Mouse (Mus musculus) midbrain, embryonic 14.5 days (tissue): ENCODE measurements around the gene Naglu. TPM values are rescaled to one million over a fixed set of nuclear protein-coding genes. Genes with fewer than 3 reads are reported as not detected.

Source experiments
- ATAC-seq: fragments of 200-750 bp; cut with Nextera tagmentation; 2 replicates; pipeline ENCODE4 v1.8.0; 2017; ENCODE audit warnings: moderate number of reproducible peaks, moderate library complexity; ENCODE audit not compliant: low FRiP score, low TSS enrichment
- DNase-seq: peaks from one replicate; pipeline ENCODE4 v3.0.0-alpha.2; 2015
- H3K27ac ChIP-seq: fragments of 300-500 bp; sonication (generic); replicated peaks from 2 replicates; pipeline ENCODE4 v1.5.1; 2014; ENCODE audit warnings: mild to moderate bottlenecking, low read depth, low read length, moderate library complexity
- H3K27me3 ChIP-seq: fragments of 300-500 bp; sonication (generic); 2 replicates; pipeline ENCODE4 v1.6.1; 2014; ENCODE audit warnings: low read length, control low read depth, mixed read lengths; ENCODE audit not compliant: control insufficient read depth, insufficient read depth
- H3K36me3 ChIP-seq: fragments of 300-500 bp; sonication (generic); 2 replicates; pipeline ENCODE4 v1.6.1; 2014; ENCODE audit warnings: low read length, control low read depth; ENCODE audit not compliant: control insufficient read depth, insufficient read depth
- H3K4me1 ChIP-seq: fragments of 300-500 bp; sonication (generic); 2 replicates; pipeline ENCODE4 v1.6.1; 2014; ENCODE audit warnings: mild to moderate bottlenecking, antibody characterized with exemption, low read length, control low read depth; ENCODE audit not compliant: control insufficient read depth, insufficient read depth
- H3K4me2 ChIP-seq: fragments of 300-500 bp; sonication (generic); 2 replicates; pipeline ENCODE4 v1.6.1; 2014; ENCODE audit warnings: mild to moderate bottlenecking, low read length, moderate library complexity
- H3K4me3 ChIP-seq: fragments of 300-500 bp; sonication (generic); replicated peaks from 2 replicates; pipeline ENCODE4 v1.5.1; 2014; ENCODE audit warnings: low read depth, low read length
- H3K9ac ChIP-seq: fragments of 300-500 bp; sonication (generic); replicated peaks from 2 replicates; pipeline ENCODE4 v1.6.1; 2014; ENCODE audit warnings: mild to moderate bottlenecking, low read length, moderate library complexity
- H3K9me3 ChIP-seq: fragments of 300-500 bp; sonication (generic); 2 replicates; pipeline ENCODE4 v1.6.1; 2016; ENCODE audit warnings: low read length, control low read depth, mixed read lengths; ENCODE audit not compliant: control insufficient read depth
- WGBS: fragments of 180-500 bp; shearing (Covaris S2); extraction: QIAGEN DNeasy Blood & Tissue Kit; methylation state at CpG from one replicate; pipeline ENCODE4 v1.1.7; 2014; 5-methylcytosine and 5-hydroxymethylcytosine counted together
- polyA plus RNA-seq: library from polyadenylated mRNA; unstranded; fragments of >200 nt; fragmentation: Nextera tagmentation; extraction: Ambion mirVana; gene quantifications from 2 replicates; pipeline ENCODE4 v1.2.1, GENCODE M21; 2014

Naglu gene
- polyA plus RNA-seq, 1 experiment from 2014 or later, result 9.5 TPM

DNA sequence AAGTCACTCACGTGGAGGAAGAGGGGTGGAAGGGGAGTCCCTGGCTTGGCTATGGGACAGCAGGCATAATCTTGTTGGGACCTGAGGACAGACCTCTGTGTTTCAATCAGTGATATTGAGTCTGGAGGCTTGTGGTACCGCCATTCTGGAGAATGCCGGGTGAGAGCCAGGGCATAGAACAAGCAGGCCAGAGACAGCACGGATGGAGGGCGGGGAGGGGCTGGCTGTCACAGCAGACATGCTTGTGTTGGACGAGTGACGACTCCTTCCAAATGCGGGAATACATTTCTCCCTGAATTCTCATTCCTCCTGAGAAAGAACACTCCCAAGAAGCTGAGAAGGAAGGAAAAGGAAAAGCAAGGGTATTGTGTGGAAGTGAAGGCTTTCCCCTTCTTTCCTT lies 18.2 kb upstream of the Naglu start:
- no peak for ATAC-seq

DNA sequence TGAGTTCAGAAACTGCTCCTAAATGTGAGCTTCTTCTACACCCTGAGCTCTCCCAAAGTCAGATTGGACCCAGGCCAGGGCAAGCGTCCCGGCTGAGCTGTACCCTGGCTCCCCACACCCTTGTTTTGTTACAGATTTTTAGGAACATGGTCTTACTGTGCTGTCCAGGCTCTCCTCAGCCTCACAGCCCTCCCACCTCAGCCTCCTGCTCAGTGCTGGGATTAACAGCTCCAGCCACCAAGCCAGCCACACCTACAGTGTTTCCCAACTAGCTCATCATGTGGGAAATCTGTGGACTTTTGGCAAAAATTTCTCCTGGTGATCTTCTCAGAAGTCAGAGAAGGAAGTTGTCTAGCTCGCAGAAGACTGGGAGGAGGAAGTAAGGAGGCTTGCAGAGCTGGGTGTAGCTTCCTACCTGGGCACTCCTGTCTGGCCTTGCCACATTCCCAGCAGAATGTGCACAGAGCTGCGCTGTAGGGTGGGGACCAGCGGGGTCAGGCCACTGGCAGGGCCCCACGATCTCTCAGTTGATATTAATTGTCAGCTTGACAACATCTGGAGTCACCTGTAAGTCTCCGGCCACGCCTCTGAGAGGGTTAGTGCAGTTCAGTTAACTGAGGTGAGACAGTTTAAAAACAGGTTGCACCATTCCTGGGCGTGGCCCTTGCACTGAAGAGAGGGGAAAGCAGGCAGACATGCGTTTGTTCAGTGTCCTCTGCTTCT lies 16.9 kb upstream of the Naglu start:
- Histone ChIP-seq H3K36me3 (peaks cover 96% of the 10 kb centered on the region), H3K4me1 (no peaks in the 10 kb centered on the region), H3K9me3 (no peaks in the 10 kb centered on the region), H3K27me3 (no peaks in the 10 kb centered on the region), H3K9ac (no peak overlapping the region), H3K4me3 (no peak overlapping the region), H3K4me2 (no peak overlapping the region), H3K27ac (no peak overlapping the region)
- ATAC-seq (no peak), DNase-seq (no peak)
- 95% methylated on average over 10 of the region's 10 CpGs for WGBS

More for the DNA sequence above, 18.2 kb upstream of the Naglu start:
- Histone ChIP-seq H3K4me3 (no peak overlapping the region), H3K9me3 (no peaks in the 10 kb centered on the region), H3K27me3 (no peaks in the 10 kb centered on the region), H3K36me3 (peaks cover 97% of the 10 kb centered on the region), H3K4me1 (no peaks in the 10 kb centered on the region), H3K9ac (no peak overlapping the region), H3K4me2 (no peak overlapping the region), H3K27ac (no peak overlapping the region)
- DNase-seq, result no peak
- 84% methylated on average over 8 of the region's 8 CpGs for WGBS

DNA sequence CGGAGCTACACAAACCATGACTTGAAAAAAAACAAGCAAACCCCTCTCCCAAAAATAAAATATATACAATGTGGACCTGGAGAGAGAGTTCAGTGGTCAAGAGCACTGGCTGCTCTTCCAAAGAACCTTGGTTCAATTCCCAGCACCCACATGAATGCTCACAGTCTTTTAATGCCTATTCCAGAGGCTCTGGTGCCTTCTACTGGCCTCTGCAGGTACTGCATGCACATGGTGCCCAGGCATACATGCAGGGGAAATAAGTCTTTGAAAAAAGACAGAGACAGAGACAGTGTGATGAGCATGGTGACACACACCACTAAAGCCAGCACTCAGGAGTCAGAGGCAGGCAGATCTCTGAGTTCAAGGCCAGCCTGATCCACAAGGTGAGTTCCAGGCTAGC lies 15.8 kb upstream of the Naglu start:
- H3K9me3 ChIP-seq, result no peaks in the 10 kb centered on the region
- H3K4me3 ChIP-seq, result no peak overlapping the region
- 100% methylated on average over 1 of the region's 1 CpGs for WGBS
- no peaks in the 10 kb centered on the region for H3K27me3 ChIP-seq
- no peak overlapping the region for H3K27ac ChIP-seq
- H3K4me2 ChIP-seq, result no peak overlapping the region
- DNase-seq (peak; percentile 16), ATAC-seq (no peak)
- no peak overlapping the region for H3K9ac ChIP-seq
- no peaks in the 10 kb centered on the region for H3K4me1 ChIP-seq
- H3K36me3 ChIP-seq, result peaks cover 93% of the 10 kb centered on the region

DNA sequence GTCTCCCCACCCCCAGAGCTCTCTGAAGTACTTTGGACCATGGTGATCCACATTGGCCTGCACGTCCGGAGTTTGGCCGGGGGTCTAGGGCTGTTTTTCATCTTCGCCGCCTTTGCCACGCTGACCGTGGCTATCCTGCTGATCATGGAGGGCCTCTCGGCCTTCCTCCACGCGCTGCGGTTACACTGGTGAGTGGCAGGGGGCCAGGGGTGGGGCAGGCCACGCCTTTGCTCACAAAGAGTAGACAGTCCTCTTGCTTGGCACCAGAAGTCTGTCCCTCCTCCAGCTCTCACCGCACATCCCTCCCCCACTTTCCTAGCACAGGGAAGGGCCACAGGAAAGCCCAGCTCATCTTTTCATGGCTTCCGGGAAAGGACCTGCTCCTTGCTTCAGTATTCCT lies 14.4 kb upstream of the Naglu start:
- DNase-seq (no peak), ATAC-seq (no peak)
- Histone ChIP-seq H3K4me2 (no peak overlapping the region), H3K27me3 (no peaks in the 10 kb centered on the region), H3K4me3 (no peak overlapping the region), H3K9ac (no peak overlapping the region), H3K9me3 (no peaks in the 10 kb centered on the region), H3K27ac (no peak overlapping the region), H3K4me1 (no peaks in the 10 kb centered on the region), H3K36me3 (peaks cover 92% of the 10 kb centered on the region)
- WGBS, result 86% methylated on average over 14 of the region's 14 CpGs

DNA sequence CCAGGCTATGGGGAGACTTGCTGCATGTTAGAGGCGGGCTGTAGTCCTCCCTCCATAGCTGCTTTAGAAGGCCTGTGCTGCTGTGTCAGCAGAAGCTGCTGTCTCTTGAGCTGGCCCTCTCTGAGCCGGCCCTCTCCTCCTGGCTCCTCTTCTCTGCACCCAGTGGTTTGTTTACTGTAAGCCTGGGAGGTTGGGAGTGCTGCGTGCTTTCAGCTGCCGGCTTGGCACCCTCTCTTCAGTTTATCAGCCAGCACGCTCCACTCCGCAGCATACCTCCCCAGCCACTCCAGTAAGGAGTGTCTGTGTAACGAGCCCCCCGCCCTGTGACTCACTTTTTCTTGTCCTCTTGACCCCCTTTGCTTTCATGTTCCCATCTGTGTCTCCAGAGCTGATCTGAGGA lies 12.9 kb upstream of the Naglu start:
- DNase-seq (no peak), ATAC-seq (no peak)
- Histone ChIP-seq H3K9ac (no peak overlapping the region), H3K36me3 (peaks cover 85% of the 10 kb centered on the region), H3K4me3 (no peak overlapping the region), H3K9me3 (no peaks in the 10 kb centered on the region), H3K27me3 (no peaks in the 10 kb centered on the region), H3K4me1 (no peaks in the 10 kb centered on the region), H3K4me2 (no peak overlapping the region), H3K27ac (no peak overlapping the region)
- WGBS, result 61% methylated on average over 8 of the region's 8 CpGs

DNA sequence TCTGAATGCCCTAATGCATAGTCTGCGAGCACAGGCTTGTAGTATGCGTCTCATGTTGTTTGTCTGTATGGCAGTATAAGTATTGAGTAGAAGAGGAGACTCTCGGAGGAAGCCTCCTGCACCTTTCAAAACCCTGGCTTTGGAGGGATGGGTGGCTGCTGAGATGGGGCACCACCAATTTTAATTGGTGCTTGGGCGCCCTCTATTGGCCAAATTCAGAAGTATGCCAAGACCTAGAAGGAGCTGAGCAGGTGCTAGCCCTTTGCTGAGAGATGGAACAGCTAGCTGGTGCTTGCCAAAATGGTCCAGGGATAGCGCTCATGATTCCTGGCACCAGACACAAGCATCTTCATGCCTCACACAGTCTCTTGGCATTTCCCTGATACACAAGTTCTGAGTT lies 12.0 kb upstream of the Naglu start:
- peak; percentile 89 for DNase-seq
- H3K4me3 ChIP-seq, result no peak overlapping the region
- no peak for ATAC-seq
- no peak overlapping the region for H3K27ac ChIP-seq
- H3K36me3 ChIP-seq, result peaks cover 85% of the 10 kb centered on the region
- no peak overlapping the region for H3K9ac ChIP-seq
- WGBS, result 31% methylated on average over 5 of the region's 5 CpGs
- no peaks in the 10 kb centered on the region for H3K9me3 ChIP-seq
- no peaks in the 10 kb centered on the region for H3K4me1 ChIP-seq
- no peaks in the 10 kb centered on the region for H3K27me3 ChIP-seq
- H3K4me2 ChIP-seq, result no peak overlapping the region

DNA sequence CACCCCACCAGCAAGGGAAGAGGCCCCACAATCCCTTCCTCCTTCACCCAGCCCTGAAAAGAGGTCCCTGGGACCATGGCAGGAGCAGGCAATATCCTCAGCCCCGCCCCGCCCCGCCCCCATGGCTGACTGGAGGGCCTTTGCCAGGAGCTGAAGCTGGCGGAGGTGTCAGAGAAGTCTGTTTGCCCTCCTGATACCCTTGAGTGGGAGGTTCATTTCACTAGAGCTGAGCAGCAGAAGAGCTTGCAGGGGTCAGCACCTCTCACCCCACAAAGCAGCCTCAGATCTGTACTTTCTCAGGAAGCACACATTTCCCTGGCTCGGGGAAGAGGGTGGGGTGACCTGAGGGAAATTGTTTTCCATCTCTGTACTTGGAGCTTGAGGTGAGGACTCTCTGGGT lies 11.1 kb upstream of the Naglu start:
- no peak overlapping the region for H3K4me2 ChIP-seq
- H3K36me3 ChIP-seq, result peaks cover 86% of the 10 kb centered on the region
- DNase-seq (no peak), ATAC-seq (no peak)
- no peaks in the 10 kb centered on the region for H3K9me3 ChIP-seq
- H3K4me1 ChIP-seq, result no peaks in the 10 kb centered on the region
- 0 out of 2 replicates have a peak overlapping the region, but pooled peaks have one; percentile 8 for H3K27ac ChIP-seq
- no peak overlapping the region for H3K9ac ChIP-seq
- H3K27me3 ChIP-seq, result no peaks in the 10 kb centered on the region
- no peak overlapping the region for H3K4me3 ChIP-seq
- 78% methylated on average over 5 of the region's 5 CpGs for WGBS

DNA sequence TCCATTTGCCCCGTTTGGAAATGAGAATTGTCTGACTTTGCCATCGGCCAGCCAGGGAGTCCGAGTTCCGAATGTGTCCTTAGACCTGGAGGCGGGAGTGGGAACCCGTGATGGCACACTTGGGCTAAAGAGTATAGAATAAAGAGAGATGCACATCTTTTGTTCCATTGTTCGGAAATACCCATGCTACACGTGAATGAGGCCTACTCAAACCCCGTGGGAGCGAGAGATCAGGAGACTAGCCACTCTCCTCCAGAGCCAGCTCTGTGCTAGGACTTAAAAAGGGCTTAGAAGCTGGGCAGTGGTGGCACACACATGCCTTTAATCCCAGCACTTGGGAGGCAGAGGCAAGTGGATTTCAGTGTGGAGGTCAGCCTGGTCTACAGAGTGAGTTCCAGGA lies 10.3 kb upstream of the Naglu start:
- Histone ChIP-seq H3K9ac (no peak overlapping the region), H3K4me1 (no peaks in the 10 kb centered on the region), H3K4me3 (no peak overlapping the region), H3K9me3 (no peaks in the 10 kb centered on the region), H3K4me2 (no peak overlapping the region), H3K27ac (0 out of 2 replicates have a peak overlapping the region, but pooled peaks have one; percentile 13), H3K27me3 (no peaks in the 10 kb centered on the region), H3K36me3 (peaks cover 85% of the 10 kb centered on the region)
- 69% methylated on average over 10 of the region's 10 CpGs for WGBS
- no peak for DNase-seq
- ATAC-seq, result no peak

DNA sequence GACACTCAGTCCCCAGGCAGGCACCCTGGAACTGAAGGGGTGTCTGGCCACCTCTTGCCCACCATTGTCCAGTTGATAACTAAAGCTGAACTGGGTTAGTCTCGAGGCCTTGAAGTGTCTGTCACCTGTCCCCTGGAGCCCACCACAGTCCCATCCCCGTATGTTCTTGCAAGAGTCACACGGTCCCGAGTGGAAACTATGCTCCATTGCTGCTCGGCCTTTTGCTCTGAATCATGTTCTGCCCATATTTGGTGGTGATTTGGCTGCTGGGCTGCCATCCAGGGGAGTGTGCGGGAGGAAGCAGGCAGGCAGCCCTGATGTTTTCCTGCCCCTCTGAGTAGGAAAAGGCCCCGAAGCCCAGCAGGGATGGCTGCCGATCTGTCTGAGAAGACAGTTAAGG lies 9.7 kb upstream of the Naglu start:
- DNase-seq, result no peak

More for the DNA sequence above, 9.7 kb upstream of the Naglu start:
- no peak for ATAC-seq
- H3K36me3 ChIP-seq, result peaks cover 79% of the 10 kb centered on the region
- no peak overlapping the region for H3K9ac ChIP-seq
- H3K27me3 ChIP-seq, result no peaks in the 10 kb centered on the region
- H3K9me3 ChIP-seq, result no peaks in the 10 kb centered on the region
- H3K27ac ChIP-seq, result 0 out of 2 replicates have a peak overlapping the region, but pooled peaks have one; percentile 13
- H3K4me3 ChIP-seq, result no peak overlapping the region
- 88% methylated on average over 8 of the region's 8 CpGs for WGBS
- H3K4me2 ChIP-seq, result no peak overlapping the region
- H3K4me1 ChIP-seq, result no peaks in the 10 kb centered on the region
